Mouse (Mus musculus) C2C12 (cell line): ENCODE measurements around the gene Sh3rf3.

Experiments used
- CTCF ChIP-seq: IDR thresholded peaks from one replicate; pipeline ENCODE4 v1.5.1; 2011; ENCODE audit not compliant: control insufficient read depth, insufficient read depth, insufficient read length
- FOSL1 ChIP-seq: IDR thresholded peaks from one replicate; pipeline ENCODE4 v1.8.0; 2011; ENCODE audit warnings: mild to moderate bottlenecking, low read length; ENCODE audit not compliant: poor library complexity, insufficient read depth, severe bottlenecking
- MYOG ChIP-seq: IDR thresholded peaks from one replicate; pipeline ENCODE4 v1.6.1; 2011; ENCODE audit not compliant: control insufficient read depth, insufficient read length; ENCODE audit errors: extremely low read depth
- USF1 ChIP-seq: IDR thresholded peaks from one replicate; pipeline ENCODE4 v1.6.1; 2011; ENCODE audit warnings: low read depth, mild to moderate bottlenecking, control low read depth, moderate library complexity

DNA sequence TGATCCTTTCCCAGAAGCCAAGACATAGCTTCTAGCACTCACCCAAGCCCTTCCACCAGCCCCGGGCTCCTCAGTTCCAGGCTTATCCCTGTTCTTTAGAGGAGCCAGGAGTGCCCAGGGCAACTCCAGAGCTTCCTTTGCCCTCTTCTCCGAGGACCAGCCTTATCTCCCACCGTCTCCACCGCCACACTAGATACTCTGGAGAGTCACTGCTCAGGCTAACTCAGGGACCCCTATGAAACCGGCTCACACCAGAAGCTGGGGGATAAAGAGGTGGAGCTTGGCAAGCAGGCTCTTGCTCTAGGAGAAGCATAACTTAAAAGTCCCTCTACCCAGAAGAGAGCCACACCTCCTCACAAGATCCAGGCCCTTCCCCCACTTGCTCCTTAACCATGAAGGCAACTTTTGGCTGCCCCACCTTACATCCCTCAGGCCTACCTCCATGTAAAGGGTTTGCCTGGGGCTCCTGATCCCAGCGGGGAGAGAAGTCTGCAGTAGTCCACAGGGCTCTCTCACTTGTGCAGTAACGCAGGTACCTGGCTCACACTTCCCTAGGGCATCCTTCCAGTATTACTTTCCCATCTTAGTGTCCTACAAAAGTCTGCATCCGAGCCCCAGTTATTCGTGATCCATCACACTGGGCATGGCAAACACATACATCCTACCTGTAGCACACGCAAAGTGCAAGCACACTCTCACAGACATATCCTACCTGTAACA, 337.9 kb downstream of the Sh3rf3 start:
- TF ChIP-seq MYOG: no peak
- TF ChIP-seq CTCF: no peak
- no peak for TF ChIP-seq FOSL1
- no peak for TF ChIP-seq USF1
